Mouse (Mus musculus): Measurements from ENCODE around the gene Bcl11a.

DNA sequence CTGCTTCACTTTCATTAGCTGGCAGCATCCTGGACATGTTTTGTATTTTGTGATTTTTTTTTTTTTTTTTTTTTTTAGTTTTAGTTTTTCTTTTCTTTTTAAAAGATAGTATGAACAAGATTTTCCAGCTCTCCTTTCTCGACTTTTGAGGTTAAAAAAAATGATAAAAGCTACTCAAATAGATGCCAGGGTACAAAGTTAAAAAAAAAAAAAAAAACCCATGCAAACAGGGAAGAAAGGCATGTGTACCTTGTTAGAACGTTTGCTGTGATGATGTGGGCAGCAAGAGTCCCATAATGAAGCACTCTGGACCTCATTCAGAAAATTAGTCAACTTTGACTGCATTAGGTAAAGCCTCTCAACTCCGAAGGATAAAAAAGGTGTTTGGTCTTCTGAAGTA, 6.2 kb downstream of the Bcl11a start:
- no peak for TF ChIP-seq HCFC1 (IDR thresholded peaks at IDR 0.05; ENCODE audit: borderline replicate concordance, insufficient read depth, low read length)
- TF ChIP-seq CHD2 (IDR thresholded peaks at IDR 0.05; ENCODE audit: low read depth, low read length) = no peak
- no peak for TF ChIP-seq ZC3H11A (IDR thresholded peaks at IDR 0.05; ENCODE audit: borderline replicate concordance, low read depth, low read length)
- TF ChIP-seq MAFK (IDR thresholded peaks at IDR 0.05; ENCODE audit: insufficient read depth, low read depth, low read length) = no peak

Data from ES-E14 (cell line).